Mouse (Mus musculus) activated CD4-positive, CD25-positive, alpha-beta regulatory T cell, adult 4 months (primary cell): ENCODE measurements at regions not wholly inside any gene's neighbourhood (a gene's known extent, or its start where the extent isn't known, plus 50 kb on each side); places are given as distances from the start of the nearest gene placed in this dataset.

ENCODE experiments used
- ATAC-seq: one replicate; pipeline ENCODE4 v1.8.0; 2017

GRCm38 (mm10) chr13:32649982-32650381, 133.8 kb downstream of the Mylk4 start:
- ATAC-seq = no peak

- no peak for ATAC-seq
These were observed 140.6 kb downstream of the Mylk4 start for GRCm38 (mm10) chr13:32643030-32643750.

- no peak for ATAC-seq
These were observed 142.8 kb downstream of the Mylk4 start for GRCm38 (mm10) chr13:32640941-32641340.

GRCm38 (mm10) chr13:32630122-32630732, 153.5 kb downstream of the Mylk4 start:
- ATAC-seq = no peak

GRCm38 (mm10) chr13:32613916-32614315, 169.8 kb downstream of the Mylk4 start:
- ATAC-seq = no peak

GRCm38 (mm10) chr13:32611551-32612295, 172.0 kb downstream of the Mylk4 start:
- ATAC-seq = peak; percentile 75

GRCm38 (mm10) chr13:32610970-32611369, 172.8 kb downstream of the Mylk4 start:
- ATAC-seq = no peak

GRCm38 (mm10) chr13:32608413-32608812, 175.3 kb downstream of the Mylk4 start:
- no peak for ATAC-seq

GRCm38 (mm10) chr13:32603925-32604590, 179.7 kb downstream of the Mylk4 start:
- no peak for ATAC-seq

- ATAC-seq = no peak
These were observed 182.4 kb downstream of the Mylk4 start for GRCm38 (mm10) chr13:32601315-32601714.

GRCm38 (mm10) chr13:32593611-32594010, 190.1 kb downstream of the Mylk4 start:
- no peak for ATAC-seq

- ATAC-seq = no peak
These were observed 190.6 kb downstream of the Mylk4 start for GRCm38 (mm10) chr13:32593131-32593530.

GRCm38 (mm10) chr13:32581598-32581997, 202.2 kb downstream of the Mylk4 start:
- no peak for ATAC-seq

- ATAC-seq = no peak
These were observed 215.9 kb downstream of the Mylk4 start for GRCm38 (mm10) chr13:32567850-32568249.

GRCm38 (mm10) chr13:32560666-32561065, 222.1 kb upstream of the Gmds start:
- no peak for ATAC-seq

GRCm38 (mm10) chr13:32556396-32556795, 217.9 kb upstream of the Gmds start:
- no peak for ATAC-seq

GRCm38 (mm10) chr13:32555064-32555463, 216.5 kb upstream of the Gmds start:
- ATAC-seq = no peak

GRCm38 (mm10) chr13:32554601-32555000, 216.1 kb upstream of the Gmds start:
- no peak for ATAC-seq

- no peak for ATAC-seq
These were observed 214.6 kb upstream of the Gmds start for GRCm38 (mm10) chr13:32553136-32553535.

- no peak for ATAC-seq
These were observed 211.6 kb upstream of the Gmds start for GRCm38 (mm10) chr13:32550113-32550512.

GRCm38 (mm10) chr13:32547126-32547525, 208.6 kb upstream of the Gmds start:
- no peak for ATAC-seq

GRCm38 (mm10) chr13:32544986-32545740, 206.6 kb upstream of the Gmds start:
- ATAC-seq = no peak
